Mouse (Mus musculus) right cerebral cortex, postnatal 10 days (tissue): Measurements from ENCODE around the gene Mbl1.

ENCODE experiments used
- DNase-seq, 2 experiments: peaks; one replicate each; pipeline ENCODE4 v3.0.0; 2021; ENCODE audit warnings: low spot score in 2 of 2

Mbl1 gene

GRCm38 (mm10) chr14:41151220-41151898, at the start of gene Mbl1:
Gene Mbl1, plus strand, starts transcription at chr14:41151458.
- no peak for DNase-seq

GRCm38 (mm10) chr14:41102269-41102668, 49.0 kb upstream of the Mbl1 start:
- no peak for DNase-seq

- DNase-seq: no peak
Observed at GRCm38 (mm10) chr14:41104853-41105444, 46.3 kb upstream of the Mbl1 start, which contains the start of gene Mat1a. Gene Mat1a, plus strand, starts transcription at chr14:41105035.

GRCm38 (mm10) chr14:41111031-41111668, 40.1 kb upstream of the Mbl1 start:
- DNase-seq: no peak

GRCm38 (mm10) chr14:41112944-41113343, 38.3 kb upstream of the Mbl1 start:
- DNase-seq: no peak

- no peak for DNase-seq
Observed at GRCm38 (mm10) chr14:41116271-41116670, 35.0 kb upstream of the Mbl1 start.

GRCm38 (mm10) chr14:41124683-41125082, 26.6 kb upstream of the Mbl1 start:
- DNase-seq: no peak

GRCm38 (mm10) chr14:41127997-41128396, 23.3 kb upstream of the Mbl1 start:
- DNase-seq: peak; percentile 62 to 67

GRCm38 (mm10) chr14:41131540-41131939, 19.7 kb upstream of the Mbl1 start, which contains the start of gene Sftpa1:
Gene Sftpa1, plus strand, starts transcription at chr14:41131782.
- no peak for DNase-seq

GRCm38 (mm10) chr14:41137006-41137405, 14.3 kb upstream of the Mbl1 start:
- no peak for DNase-seq

GRCm38 (mm10) chr14:41140686-41141085, 10.6 kb upstream of the Mbl1 start:
- no peak for DNase-seq

GRCm38 (mm10) chr14:41146035-41146434, 5.2 kb upstream of the Mbl1 start:
- no peak for DNase-seq

GRCm38 (mm10) chr14:41146922-41147321, 4.3 kb upstream of the Mbl1 start:
- DNase-seq: no peak

GRCm38 (mm10) chr14:41147356-41147755, 3.9 kb upstream of the Mbl1 start:
- DNase-seq: no peak

GRCm38 (mm10) chr14:41160076-41160475, 8.8 kb downstream of the Mbl1 start:
- no peak for DNase-seq

GRCm38 (mm10) chr14:41160743-41161142, 9.5 kb downstream of the Mbl1 start:
- DNase-seq: no peak

- DNase-seq: peak in 1 of 2 experiments; percentile 29
Observed at GRCm38 (mm10) chr14:41162663-41163062, 11.4 kb downstream of the Mbl1 start.

- DNase-seq: no peak
Observed at GRCm38 (mm10) chr14:41167278-41167677, 16.0 kb downstream of the Mbl1 start.

- DNase-seq: no peak
Observed at GRCm38 (mm10) chr14:41168567-41168966, 17.3 kb downstream of the Mbl1 start.

- DNase-seq: no peak
Observed at GRCm38 (mm10) chr14:41170514-41170913, 19.3 kb downstream of the Mbl1 start.

GRCm38 (mm10) chr14:41174802-41175201, 23.5 kb downstream of the Mbl1 start:
- DNase-seq: no peak

GRCm38 (mm10) chr14:41185059-41185821, 34.0 kb downstream of the Mbl1 start, which contains the start of gene Sftpd:
Gene Sftpd, minus strand, starts transcription at chr14:41185149.
- no peak for DNase-seq
